Mouse (Mus musculus): ENCODE data around the gene Ociad2. TPM values are rescaled to one million over a fixed set of nuclear protein-coding genes. Genes with fewer than 3 reads are reported as not detected.

The Ociad2 gene
- polyA plus RNA-seq, 2 experiments, result 0.95 to 3.6 TPM

GRCm38 (mm10) chr5:73295916-73296315 is 44.9 kb downstream of the Ociad2 start:
- H3K36me3 ChIP-seq (replicated peaks; ENCODE audit: control insufficient read depth, insufficient read depth, low read depth), result peaks cover 33% of the 10 kb centered on the region
- H3K9ac ChIP-seq (replicated peaks), result no peak overlapping the region
- H3K9me3 ChIP-seq (ENCODE audit: control insufficient read depth, low read length), result no peaks in the 10 kb centered on the region
- no peak overlapping the region for H3K4me3 ChIP-seq (ENCODE audit: insufficient read depth in 1 of 2, low read depth in 2 of 2, low read length in 2 of 2)
- H3K4me2 ChIP-seq (ENCODE audit: low read depth), result no peak overlapping the region
- no peak for TF ChIP-seq EP300 (IDR thresholded peaks at IDR 0.05; ENCODE audit: low read depth)
- TF ChIP-seq CTCF (IDR thresholded peaks at IDR 0.05; ENCODE audit: low read depth), result no peak
- 80% methylated on average over 4 of the region's 4 CpGs for WGBS (ENCODE audit: insufficient replicate concordance)
- H3K27me3 ChIP-seq (ENCODE audit: control insufficient read depth, insufficient read depth, low read length), result no peaks in the 10 kb centered on the region
- no peak overlapping the region for H3K27ac ChIP-seq
- ATAC-seq (ENCODE audit: insufficient read depth) (no peak), DNase-seq (ENCODE audit: low read depth in 3 of 3, low spot score in 3 of 3) (no peak)
- H3K4me1 ChIP-seq (replicated peaks; ENCODE audit: control insufficient read depth in 2 of 2, insufficient read depth in 2 of 2, low read length in 1 of 2), result peaks cover 7 to 16% of the 10 kb centered on the region in 2 experiments; a peak in 3 of 4 replicates

- Histone ChIP-seq H3K27ac (no peak overlapping the region), H3K9me3 (ENCODE audit: control insufficient read depth, low read length) (no peaks in the 10 kb centered on the region), H3K27me3 (ENCODE audit: control insufficient read depth, insufficient read depth, low read length) (no peaks in the 10 kb centered on the region), H3K4me3 (ENCODE audit: insufficient read depth in 1 of 2, low read depth in 2 of 2, low read length in 2 of 2) (no peak overlapping the region), H3K4me1 (replicated peaks; ENCODE audit: control insufficient read depth in 2 of 2, insufficient read depth in 2 of 2, low read length in 1 of 2) (peaks cover 6 to 16% of the 10 kb centered on the region in 2 experiments; a peak in 3 of 4 replicates), H3K9ac (replicated peaks) (no peak overlapping the region), H3K4me2 (ENCODE audit: low read depth) (no peak overlapping the region), H3K36me3 (replicated peaks; ENCODE audit: control insufficient read depth, insufficient read depth, low read depth) (peaks cover 24% of the 10 kb centered on the region)
- DNase-seq (ENCODE audit: low read depth in 3 of 3, low spot score in 3 of 3), result no peak
- TF ChIP-seq CTCF (IDR thresholded peaks at IDR 0.05; ENCODE audit: low read depth), result no peak
- TF ChIP-seq EP300 (IDR thresholded peaks at IDR 0.05; ENCODE audit: low read depth), result no peak
- no peak for ATAC-seq (ENCODE audit: insufficient read depth)
- 92% methylated on average over 7 of the region's 7 CpGs for WGBS (ENCODE audit: insufficient replicate concordance)
Observed at GRCm38 (mm10) chr5:73295016-73295415, 45.8 kb downstream of the Ociad2 start.

GRCm38 (mm10) chr5:73293458-73293827 is 47.4 kb downstream of the Ociad2 start:
- 4% methylated on average over 8 of the region's 8 CpGs for WGBS (ENCODE audit: insufficient replicate concordance)
- TF ChIP-seq EP300 (IDR thresholded peaks at IDR 0.05; ENCODE audit: low read depth), result no peak
- no peak for TF ChIP-seq CTCF (IDR thresholded peaks at IDR 0.05; ENCODE audit: low read depth)
- Histone ChIP-seq H3K27ac (peak overlapping the region; percentile 92), H3K9me3 (ENCODE audit: control insufficient read depth, low read length) (no peaks in the 10 kb centered on the region), H3K4me3 (ENCODE audit: insufficient read depth in 1 of 2, low read depth in 2 of 2, low read length in 2 of 2) (peak overlapping the region; percentile 91 to 100), H3K36me3 (replicated peaks; ENCODE audit: control insufficient read depth, insufficient read depth, low read depth) (peaks cover 17% of the 10 kb centered on the region), H3K9ac (replicated peaks) (peak overlapping the region; percentile 99), H3K4me2 (ENCODE audit: low read depth) (peak overlapping the region; percentile 93), H3K4me1 (replicated peaks; ENCODE audit: control insufficient read depth in 2 of 2, insufficient read depth in 2 of 2, low read length in 1 of 2) (peaks cover 6 to 14% of the 10 kb centered on the region in 2 experiments; a peak in 3 of 4 replicates), H3K27me3 (ENCODE audit: control insufficient read depth, insufficient read depth, low read length) (no peaks in the 10 kb centered on the region)
- ATAC-seq (ENCODE audit: insufficient read depth) (no peak), DNase-seq (ENCODE audit: low read depth in 3 of 3, low spot score in 3 of 3) (no peak)

- Histone ChIP-seq H3K4me2 (ENCODE audit: low read depth) (peak within 1 kb of the TSS; percentile 93), H3K4me3 (ENCODE audit: insufficient read depth in 1 of 2, low read depth in 2 of 2, low read length in 2 of 2) (peak within 1 kb of the TSS; percentile 91 to 100), H3K27me3 (ENCODE audit: control insufficient read depth, insufficient read depth, low read length) (no peaks in the 10 kb centered on the region), H3K36me3 (replicated peaks; ENCODE audit: control insufficient read depth, insufficient read depth, low read depth) (peaks cover 17% of the 10 kb centered on the region), H3K9me3 (ENCODE audit: control insufficient read depth, low read length) (no peaks in the 10 kb centered on the region), H3K9ac (replicated peaks) (peak within 1 kb of the TSS; percentile 99), H3K27ac (peak within 1 kb of the TSS; percentile 92), H3K4me1 (replicated peaks; ENCODE audit: control insufficient read depth in 2 of 2, insufficient read depth in 2 of 2, low read length in 1 of 2) (peaks cover 6 to 14% of the 10 kb centered on the region in 2 experiments; a peak in 3 of 4 replicates)
- ATAC-seq (ENCODE audit: insufficient read depth) (peak; percentile 98), DNase-seq (ENCODE audit: low read depth in 3 of 3, low spot score in 3 of 3) (peak; percentile 95)
- under 1% methylated on average over 58 of the region's 58 CpGs for WGBS (ENCODE audit: insufficient replicate concordance)
- TF ChIP-seq CTCF (IDR thresholded peaks at IDR 0.05; ENCODE audit: low read depth) (peak; percentile 22), EP300 (IDR thresholded peaks at IDR 0.05; ENCODE audit: low read depth) (no peak)
Observed at GRCm38 (mm10) chr5:73292502-73293457, 48.0 kb downstream of the Ociad2 start, which contains the start of gene Ociad1. Ociad1 (plus strand) TSS chr5:73292784.

GRCm38 (mm10) chr5:73289900-73290299 is 50.9 kb downstream of the Ociad2 start:
- no peak for ATAC-seq (ENCODE audit: insufficient read depth)
- DNase-seq (ENCODE audit: low read depth in 3 of 3, low spot score in 3 of 3), result no peak
- Histone ChIP-seq H3K27ac (no peak overlapping the region), H3K4me3 (ENCODE audit: insufficient read depth in 1 of 2, low read depth in 2 of 2, low read length in 2 of 2) (no peak overlapping the region), H3K4me1 (replicated peaks; ENCODE audit: control insufficient read depth in 2 of 2, insufficient read depth in 2 of 2, low read length in 1 of 2) (peaks cover 6 to 16% of the 10 kb centered on the region in 2 experiments; a peak in 3 of 4 replicates), H3K9ac (replicated peaks) (no peak overlapping the region), H3K9me3 (ENCODE audit: control insufficient read depth, low read length) (no peaks in the 10 kb centered on the region), H3K36me3 (replicated peaks; ENCODE audit: control insufficient read depth, insufficient read depth, low read depth) (peaks cover 1% of the 10 kb centered on the region), H3K4me2 (ENCODE audit: low read depth) (no peak overlapping the region), H3K27me3 (ENCODE audit: control insufficient read depth, insufficient read depth, low read length) (no peaks in the 10 kb centered on the region)
- TF ChIP-seq CTCF (IDR thresholded peaks at IDR 0.05; ENCODE audit: low read depth), result no peak
- TF ChIP-seq EP300 (IDR thresholded peaks at IDR 0.05; ENCODE audit: low read depth), result no peak
- 40% methylated on average over 2 of the region's 2 CpGs for WGBS (ENCODE audit: insufficient replicate concordance)
